ENCODE assay signal across 15 mouse cellular contexts in the genomic region with DNA sequence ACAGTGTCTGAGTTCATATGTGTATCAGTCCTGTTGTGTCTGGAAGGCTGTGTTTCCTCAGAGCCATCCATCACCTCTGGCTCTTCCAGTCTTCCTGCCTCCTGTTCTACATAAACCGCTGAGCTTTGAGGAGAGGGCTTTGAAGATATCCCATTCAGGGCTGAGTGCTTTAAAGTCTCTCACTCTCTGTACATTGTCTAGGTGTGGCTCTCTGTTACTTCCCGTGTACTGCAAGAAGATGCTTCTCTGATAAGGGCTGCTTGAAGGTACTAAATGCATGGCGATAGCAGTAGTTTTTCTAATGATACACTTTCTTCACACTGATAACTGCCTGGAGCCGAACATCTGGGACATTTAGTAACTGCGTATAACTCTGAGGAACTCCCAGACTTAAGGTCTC.
"Had no signal": no experiment of that assay in that cellular context is flagged by ENCODE, and none has a peak within 500 bp of the region (broad histone marks: within the 10 kb centered on the region; RNA-seq: fewer than 3 reads in every experiment).

No protein-coding gene starts in this region.

- DNase-seq: kidney, adult 18-20 months; kidney, adult 9 months; kidney, postnatal 14 days; left cerebral cortex, postnatal 4 days; lung, adult 2 months; lung, postnatal 14 days; lung, postnatal 4 days; thymus, postnatal 36 days had no signal

- ATAC-seq: intestine, embryonic 16.5 days; liver, embryonic 12.5 days had no signal

- H3K27me3 ChIP-seq: limb, embryonic 12.5 days; limb, embryonic 15.5 days; liver, embryonic 12.5 days; midbrain, embryonic 12.5 days; neural tube, embryonic 13.5 days; stomach, embryonic 15.5 days had no signal

- H3K4me1 ChIP-seq: limb, embryonic 12.5 days; limb, embryonic 15.5 days; midbrain, embryonic 12.5 days; stomach, embryonic 15.5 days had no signal

- H3K4me3 ChIP-seq: limb, embryonic 12.5 days; limb, embryonic 15.5 days; liver, embryonic 12.5 days; midbrain, embryonic 12.5 days; neural tube, embryonic 13.5 days; stomach, embryonic 15.5 days had no signal

- H3K27ac ChIP-seq: limb, embryonic 12.5 days; limb, embryonic 15.5 days; liver, embryonic 12.5 days; midbrain, embryonic 12.5 days; neural tube, embryonic 13.5 days; stomach, embryonic 15.5 days had no signal

- H3K36me3 ChIP-seq: limb, embryonic 12.5 days; limb, embryonic 15.5 days; liver, embryonic 12.5 days; midbrain, embryonic 12.5 days; neural tube, embryonic 13.5 days; stomach, embryonic 15.5 days had no signal
